Mouse (Mus musculus) neutrophil, adult 5-6 weeks (primary cell): ENCODE measurements around the gene Ssh2. TPM values are rescaled to one million over a fixed set of nuclear protein-coding genes. Genes with fewer than 3 reads are reported as not detected.
A peak's percentile ranks its signal among the peaks of the same experiment; 100 is the strongest.
"Not testable (repeated sequence)": the region's sequence is repeated elsewhere in the genome, so short reads cannot be mapped to it uniquely, and the experiment has no call there.

Experiments
- ATAC-seq: fragments of 151-379, 151-347 bp; 2 replicates; pipeline ENCODE4 v1.8.0; 2017; ENCODE audit warnings: mild to moderate bottlenecking, moderate TSS enrichment; ENCODE audit not compliant: insufficient number of reproducible peaks, poor library complexity, low FRiP score, severe bottlenecking; ENCODE audit errors: extremely low read depth
- total RNA-seq: library from RNA; stranded (forward); fragments of 200-1000 nt; gene quantifications from 2 replicates; pipeline ENCODE4 v1.2.3, GENCODE M21; 2017

The Ssh2 gene
- total RNA-seq, 1 experiment from 2014 or later, result 463 TPM

DNA sequence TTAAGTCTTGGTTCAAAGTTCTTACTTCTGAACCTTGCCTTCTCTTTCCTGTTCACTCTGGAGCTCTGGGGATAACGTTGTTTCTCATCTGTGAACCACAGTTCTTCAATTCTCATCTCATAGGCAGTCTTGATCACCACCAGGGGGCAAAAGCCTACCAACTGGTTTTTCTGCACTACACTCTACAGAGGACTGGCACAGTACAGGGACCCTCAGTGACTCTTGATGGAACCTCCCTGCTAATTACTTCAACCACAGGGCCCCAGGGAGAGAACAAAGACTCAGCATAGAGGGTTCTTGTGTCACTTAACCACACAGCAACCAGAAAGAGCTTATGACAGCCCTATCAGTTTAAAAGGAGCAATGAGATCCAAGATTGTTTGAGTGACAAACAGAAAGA is 1.3 kb upstream of the Ssh2 start:
- peak; percentile 78 for ATAC-seq

DNA sequence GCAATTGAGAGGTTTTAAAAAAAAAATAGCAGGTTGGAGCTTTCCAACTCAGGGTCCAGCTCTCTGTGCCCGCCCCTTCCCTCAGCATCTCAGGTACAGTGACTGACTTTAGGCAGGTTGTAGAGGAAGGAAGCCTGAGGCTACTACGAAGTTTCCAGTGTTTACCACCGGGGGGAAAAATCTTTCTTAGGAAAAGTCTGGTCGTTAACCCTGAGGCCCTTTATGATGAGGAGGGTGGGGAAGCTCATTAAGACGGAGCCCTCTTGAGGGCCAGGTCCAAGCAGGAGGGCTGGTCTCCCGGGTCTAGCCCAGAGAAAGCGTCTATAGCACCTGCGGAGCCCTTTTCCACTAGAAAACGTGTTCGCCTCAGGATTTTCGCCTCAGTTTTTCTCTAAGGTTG is 604 bp upstream of the Ssh2 start:
- ATAC-seq, result no peak

DNA sequence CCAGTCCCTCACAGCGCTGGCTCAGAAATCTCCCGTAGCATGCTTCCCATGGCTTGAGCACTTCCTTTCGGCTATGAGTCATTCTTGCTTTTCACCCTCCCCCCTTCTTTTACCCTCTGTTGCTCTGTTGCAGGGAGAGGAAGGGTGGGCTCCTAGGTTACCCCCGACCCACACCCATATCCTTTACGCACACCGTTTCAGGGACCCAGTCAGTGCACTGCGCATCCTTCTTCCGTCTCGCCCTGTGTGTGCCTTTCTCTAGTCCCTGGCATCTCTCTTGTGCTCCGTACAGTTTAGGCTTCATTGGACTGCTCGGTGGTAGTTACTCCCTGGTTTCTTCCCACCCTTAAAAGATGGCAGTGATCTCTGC is 659 bp downstream of the Ssh2 start:
- peak; percentile 16; the same call in 1 of the 2 replicates for ATAC-seq

DNA sequence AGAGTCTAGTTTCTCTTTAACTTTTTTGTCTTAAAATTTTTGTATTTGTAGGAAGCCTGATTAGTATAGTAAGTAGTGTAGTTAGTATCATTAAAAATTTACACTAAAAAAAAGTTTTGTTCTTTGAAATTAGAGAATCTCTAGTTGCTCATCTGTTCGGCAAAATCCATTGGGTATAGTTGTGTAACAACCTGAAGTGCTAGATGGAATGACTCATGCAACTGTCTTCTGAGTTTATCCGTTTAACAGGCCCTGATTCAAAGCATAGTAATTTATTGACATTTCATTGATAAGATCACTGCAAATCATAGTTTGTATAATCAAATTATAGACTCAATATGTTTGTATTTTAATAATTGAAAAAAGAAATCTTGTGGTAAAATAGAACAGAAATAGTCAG is 14.7 kb downstream of the Ssh2 start:
- ATAC-seq, result no peak

DNA sequence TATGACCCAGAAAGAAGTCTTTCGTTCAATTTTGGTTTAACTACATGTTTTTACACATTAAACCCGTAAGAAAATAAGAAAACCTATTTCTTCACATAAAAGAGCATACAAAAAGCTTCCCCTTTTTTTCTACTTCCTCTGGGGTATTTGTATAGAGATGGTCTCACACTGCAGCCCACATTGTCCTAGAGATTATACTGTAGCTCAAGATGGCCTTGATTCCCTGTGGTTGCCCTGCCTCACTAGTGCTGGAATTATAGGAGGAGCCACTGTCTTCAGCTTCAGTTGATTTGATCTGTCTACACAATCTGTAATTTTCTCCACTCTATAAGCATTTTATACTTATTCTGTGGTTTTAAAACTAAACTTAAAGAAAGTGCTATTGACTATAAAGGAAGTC is 15.4 kb downstream of the Ssh2 start:
- no peak for ATAC-seq

DNA sequence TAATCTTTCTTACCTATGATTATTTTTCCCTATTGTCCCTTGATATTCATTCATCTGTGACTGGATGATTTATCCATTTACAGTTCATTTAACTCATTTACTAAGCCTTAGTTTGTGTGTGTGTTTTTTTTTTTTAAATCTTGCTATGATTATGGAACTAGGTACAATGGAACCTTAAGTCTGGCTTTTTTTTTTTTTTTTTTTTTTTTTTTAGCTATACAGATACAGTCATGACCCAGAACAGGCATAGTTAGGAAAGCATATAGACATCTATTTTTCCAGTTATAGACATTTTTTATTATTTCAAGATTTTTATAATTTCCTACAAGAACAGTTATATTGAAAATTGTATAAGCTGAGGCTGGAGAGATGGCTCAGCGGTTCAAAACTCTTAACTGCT is 19.2 kb downstream of the Ssh2 start:
- ATAC-seq, result no peak

- peak; percentile 81; the same call in 1 of the 2 replicates for ATAC-seq
Observed at GRCm38 (mm10) chr11:77239658-77240345, 23.7 kb downstream of the Ssh2 start.

GRCm38 (mm10) chr11:77240466-77241246 is 24.6 kb downstream of the Ssh2 start:
- ATAC-seq, result no peak

- ATAC-seq, result no peak
Observed at GRCm38 (mm10) chr11:77242912-77243311, 26.8 kb downstream of the Ssh2 start.

DNA sequence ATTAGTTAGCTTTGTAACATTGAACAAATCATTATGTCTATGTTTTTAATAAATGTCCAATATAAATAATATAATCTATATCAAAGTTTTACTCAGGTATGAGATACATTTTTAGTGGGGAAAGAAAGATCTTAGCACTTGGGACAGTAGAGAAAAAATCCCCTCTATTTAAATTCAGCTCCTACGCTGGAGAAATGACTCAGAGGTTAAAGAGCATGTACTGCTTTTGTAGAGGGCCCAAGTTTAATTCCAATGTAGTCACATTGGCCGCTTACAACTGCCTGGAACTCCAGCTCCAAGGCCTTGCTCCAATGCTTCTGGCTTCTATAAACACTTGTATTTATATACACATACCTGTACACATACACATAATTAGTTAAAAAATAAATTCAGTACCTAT is 36.7 kb downstream of the Ssh2 start:
- no peak for ATAC-seq

DNA sequence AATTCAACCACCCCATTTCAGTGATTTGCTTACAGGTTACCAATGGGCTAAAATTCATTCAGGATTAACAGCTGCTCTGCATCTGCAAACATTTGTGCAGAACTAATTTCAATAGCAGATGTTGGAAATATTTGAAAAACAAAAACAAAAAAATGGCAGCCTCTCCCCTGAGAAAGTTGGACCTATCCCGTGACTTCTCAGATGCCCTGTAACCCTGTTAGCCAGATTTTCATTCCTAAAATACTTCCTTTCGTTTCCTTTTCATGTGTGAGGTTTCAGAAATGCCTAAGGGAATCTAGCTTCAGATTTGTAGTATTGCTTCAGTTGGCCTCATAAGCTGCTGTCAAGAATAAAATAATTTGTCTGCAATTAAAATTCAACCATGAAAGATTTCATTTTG is 43.4 kb downstream of the Ssh2 start:
- ATAC-seq, result no peak

DNA sequence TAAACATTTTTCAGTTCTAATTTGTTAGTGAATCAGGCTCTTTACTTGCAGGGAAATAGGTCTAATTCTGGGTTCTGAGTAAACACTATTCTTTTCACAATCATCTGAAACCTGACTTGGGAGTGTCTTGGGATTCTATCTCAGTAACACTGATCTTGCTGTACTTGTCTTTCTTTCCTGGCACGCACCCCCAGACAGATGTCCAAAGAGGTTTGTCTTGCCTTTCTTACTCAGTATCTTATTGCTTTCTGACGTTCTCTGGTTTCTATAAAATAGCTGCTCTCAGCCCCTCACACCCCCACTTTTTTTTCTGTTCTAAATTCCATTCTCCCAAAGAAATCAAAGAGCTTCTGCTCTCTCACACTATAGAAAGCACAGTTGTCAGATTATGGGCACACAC is 51.3 kb downstream of the Ssh2 start:
- ATAC-seq, result no peak

DNA sequence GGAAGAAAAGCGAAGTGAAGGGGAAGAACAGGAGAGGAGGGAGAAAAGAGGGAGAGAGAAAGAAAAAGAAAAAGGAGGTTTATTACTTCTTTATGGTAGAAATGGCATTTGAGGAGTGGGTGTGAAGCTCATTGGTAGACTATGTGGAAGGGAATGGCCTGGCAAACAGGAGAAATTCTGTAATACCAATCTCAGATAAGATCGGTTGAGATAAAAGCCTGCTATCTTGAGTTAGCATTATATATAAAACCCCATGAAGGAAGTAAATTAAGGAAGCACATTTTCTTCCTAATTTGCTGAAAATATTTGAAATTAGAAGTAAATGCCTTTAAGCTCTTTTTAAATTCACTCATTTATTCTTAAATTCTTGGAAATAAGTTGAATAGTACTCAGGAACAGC is 59.9 kb downstream of the Ssh2 start:
- ATAC-seq, result no peak

GRCm38 (mm10) chr11:77278538-77278937 is 62.5 kb downstream of the Ssh2 start:
- not testable (repeated sequence) for ATAC-seq

DNA sequence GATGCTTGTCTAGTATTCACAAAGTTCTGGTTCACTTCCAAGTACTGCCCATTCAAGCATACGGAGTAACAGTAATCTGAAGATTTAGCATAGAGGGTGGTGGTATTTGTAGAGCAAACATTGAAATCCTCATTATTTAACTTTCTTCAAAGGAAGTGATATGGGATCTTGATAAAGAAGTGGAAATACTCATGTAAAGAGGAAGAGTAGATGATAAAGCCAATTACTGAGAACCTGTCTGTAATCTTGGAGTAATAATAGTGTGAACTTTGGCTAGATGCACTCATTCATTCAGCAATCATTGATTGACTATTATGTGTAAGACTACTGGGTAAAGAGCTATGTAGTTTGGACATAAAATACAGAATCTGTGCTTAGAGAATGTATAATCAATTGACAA is 64.1 kb downstream of the Ssh2 start:
- ATAC-seq, result no peak

GRCm38 (mm10) chr11:77291447-77291846 is 75.4 kb downstream of the Ssh2 start:
- no peak for ATAC-seq

- ATAC-seq, result not testable (repeated sequence)
Observed at GRCm38 (mm10) chr11:77293673-77294072, 77.6 kb downstream of the Ssh2 start.

- no peak for ATAC-seq
Observed at GRCm38 (mm10) chr11:77297246-77297645, 81.2 kb downstream of the Ssh2 start.

- no peak for ATAC-seq
Observed at GRCm38 (mm10) chr11:77307205-77307604, 91.1 kb downstream of the Ssh2 start.

DNA sequence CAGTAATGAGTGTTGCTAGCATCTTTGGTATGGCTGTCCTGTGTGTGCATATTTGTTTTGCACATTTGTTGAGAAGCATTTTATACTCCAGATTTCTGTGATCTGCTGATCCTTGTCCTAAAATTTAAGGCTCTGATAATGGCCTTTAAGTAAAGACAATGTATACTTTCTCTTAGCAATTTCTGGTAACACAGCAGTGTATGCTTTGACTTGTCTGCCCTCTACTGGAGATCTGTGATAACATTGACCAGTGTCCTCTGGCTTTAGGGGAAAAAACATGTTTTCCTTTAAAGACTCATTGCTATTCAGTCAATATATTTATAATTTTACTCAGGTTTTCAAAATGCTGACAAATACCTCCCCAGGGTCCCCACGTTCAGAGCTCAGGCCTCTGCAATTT is 92.4 kb downstream of the Ssh2 start:
- peak; percentile 79; the same call in 1 of the 2 replicates for ATAC-seq
